Mouse (Mus musculus): ENCODE data around the gene Hrh3.

The Hrh3 gene

DNA sequence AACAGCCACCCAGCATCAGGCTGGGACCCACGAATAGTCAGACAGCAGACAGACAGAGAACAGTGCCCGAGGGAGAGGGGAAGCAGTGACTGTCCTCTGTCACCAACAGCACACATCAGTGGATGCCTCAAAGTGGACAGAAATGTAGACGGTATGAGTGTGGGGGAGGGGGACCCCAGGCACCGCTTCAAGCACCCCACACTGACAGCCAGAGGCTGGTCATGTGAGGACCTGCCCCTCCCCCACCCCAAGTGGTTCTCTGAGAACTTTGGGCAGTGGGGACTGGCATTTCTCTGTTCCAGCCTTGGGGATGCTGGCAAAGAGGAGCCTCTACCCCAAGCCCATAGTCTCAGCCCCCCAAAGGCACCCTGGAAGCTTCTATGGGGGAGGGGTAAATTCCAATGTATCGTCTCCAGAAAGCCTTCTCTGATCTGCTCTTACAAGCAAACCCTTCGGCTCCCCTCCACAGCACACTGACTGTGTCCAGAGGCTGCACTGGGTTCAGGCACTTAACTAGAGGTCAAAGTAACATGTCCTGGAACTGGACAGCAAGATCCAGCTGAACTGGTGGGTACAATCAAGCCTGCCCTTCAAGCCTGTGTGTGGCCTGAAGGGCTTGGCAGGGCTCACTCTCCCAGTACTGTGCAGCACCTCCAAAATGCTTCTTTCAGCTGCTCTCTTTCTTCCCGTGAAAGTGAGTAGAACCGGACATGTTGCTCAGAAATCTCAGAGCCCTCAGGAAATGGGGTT lies 1.3 kb upstream of the Hrh3 start:
- no peak for DNase-seq (ENCODE audit: low spot score)

DNA sequence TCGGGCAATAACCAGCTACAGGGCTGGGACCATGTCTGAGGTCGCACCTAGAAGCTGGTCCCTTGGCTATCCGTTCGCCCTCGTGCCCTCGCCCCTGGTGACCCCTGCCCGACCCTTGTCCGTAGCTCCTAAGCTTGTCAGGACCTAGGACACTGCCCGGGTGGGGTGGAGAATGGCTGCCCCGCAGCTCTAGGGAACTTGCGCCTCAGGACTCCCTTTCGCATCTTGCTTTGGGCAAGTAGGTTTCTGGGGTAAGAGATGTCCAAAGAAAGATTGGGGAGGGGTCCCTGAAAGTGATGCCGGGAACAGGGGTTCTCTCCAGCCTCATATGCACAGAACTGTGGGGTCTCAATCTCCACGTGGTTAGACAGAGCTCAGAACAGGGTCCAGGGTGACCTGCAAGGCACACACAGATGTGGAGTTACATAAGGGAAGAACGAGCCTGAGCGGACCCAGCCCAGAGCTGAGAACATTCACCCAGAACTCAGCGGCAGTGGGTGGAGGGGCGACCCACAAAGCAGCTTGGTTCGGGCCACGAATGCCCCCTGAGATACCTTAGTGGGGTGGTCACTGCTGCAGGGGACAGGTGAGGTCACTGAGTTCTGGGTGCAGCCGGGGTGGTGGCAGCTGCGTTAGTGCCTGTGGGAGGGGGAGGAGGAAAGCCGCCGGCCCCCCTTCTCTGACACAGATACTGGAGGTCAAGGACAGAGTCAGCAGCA lies 530 bp upstream of the Hrh3 start:
- DNase-seq (ENCODE audit: low spot score) = no peak

DNA sequence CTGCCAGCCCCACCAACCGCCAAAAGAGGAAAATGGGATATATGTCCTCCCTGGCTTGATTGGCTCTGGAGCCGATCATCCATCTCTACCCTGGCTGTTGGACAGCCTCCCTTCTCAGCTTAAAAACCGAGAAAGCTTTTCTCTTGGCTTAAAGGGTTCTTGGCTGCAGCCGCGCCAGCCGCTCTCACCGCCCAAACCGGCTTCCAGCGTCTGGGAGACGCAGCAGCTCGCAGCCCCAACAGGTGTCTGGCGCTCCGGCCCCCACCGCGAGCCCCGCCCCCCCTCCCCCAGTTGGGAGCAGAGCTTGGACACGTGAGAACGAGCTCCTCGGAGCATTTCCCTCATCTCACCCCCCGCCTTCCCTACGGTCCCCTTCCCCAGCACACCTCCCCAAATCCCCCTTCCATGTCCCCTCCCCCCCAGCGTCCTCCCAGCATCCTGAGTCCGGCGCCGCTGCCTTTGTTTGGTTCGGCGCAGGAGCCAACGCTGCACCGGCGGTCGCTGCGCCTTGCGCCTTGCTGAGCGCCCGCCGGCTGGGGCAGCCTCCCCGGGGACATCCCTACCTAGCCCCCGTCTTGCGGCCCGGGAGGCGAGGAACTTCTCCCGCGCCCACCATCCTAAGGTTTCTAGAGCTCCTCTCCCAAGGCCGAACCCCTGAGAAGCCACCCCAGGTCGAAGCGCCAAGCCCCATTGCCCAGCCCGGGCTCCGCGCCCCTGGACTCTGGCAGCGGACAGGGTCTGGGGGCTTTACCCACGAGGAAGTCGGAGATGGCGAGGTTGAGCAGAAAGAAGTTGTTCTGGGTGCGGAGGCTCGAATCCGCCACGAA lies 924 bp downstream of the Hrh3 start:
- no peak for DNase-seq (ENCODE audit: low spot score)

DNA sequence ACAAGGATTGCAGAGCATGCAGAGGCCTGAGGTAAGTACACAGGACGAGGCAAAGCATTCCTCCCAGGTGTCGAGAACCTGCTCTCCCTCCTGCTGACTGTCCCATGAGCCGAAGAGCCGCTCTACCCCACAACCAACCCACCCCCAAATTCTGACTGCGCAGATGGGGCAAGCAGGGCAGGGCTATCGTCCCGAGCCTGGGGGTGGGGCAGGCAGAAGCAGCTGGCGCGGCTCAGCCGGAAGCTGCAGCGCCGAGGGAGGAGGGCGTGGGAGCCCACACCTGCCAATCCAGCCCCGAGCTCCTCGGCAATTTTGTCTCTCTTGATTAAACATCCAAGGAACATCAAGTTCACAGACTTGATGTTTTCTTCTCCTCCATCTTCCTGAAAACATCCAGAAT lies 4.8 kb downstream of the Hrh3 start:
- DNase-seq (ENCODE audit: low spot score) = no peak

DNA sequence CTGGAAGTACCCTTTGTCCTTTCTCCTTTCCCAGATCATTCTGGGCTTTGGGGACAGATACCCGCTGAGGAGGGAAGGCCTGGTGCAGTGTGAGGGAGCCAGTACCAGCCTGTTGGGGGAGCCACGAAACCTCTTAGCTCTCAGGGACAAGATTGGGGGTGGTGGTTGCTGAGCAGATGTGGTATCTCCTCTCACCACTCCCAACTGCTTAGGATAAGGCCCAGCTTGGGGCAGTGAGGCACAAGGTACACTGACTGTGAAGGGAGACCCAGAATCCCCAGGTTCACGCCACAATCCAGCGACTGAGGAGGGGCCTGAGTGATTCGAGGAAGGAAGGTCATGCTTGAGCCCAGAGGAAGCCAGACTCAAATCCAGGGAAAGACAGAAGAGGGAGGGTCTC lies 6.1 kb downstream of the Hrh3 start:
- DNase-seq (ENCODE audit: low spot score) = no peak

DNA sequence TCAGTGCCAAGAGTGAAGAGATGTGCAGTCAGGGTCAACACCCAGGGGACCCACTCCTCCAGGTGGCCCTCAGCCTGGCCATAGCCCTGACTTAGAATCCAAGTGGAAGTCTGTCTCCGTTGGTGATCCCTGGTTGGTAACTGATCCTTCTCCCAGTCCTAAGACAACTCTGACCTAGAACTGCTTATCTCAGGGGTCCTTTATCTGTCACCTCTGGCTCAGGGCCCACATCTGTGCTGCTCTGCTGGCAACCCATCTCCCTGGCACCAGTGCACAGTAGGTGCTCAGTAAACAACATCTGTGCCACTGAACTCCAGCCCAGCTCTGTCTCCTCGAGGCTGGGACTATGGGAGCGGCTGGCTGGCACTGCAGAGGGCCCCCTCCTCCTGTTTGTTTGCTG lies 6.7 kb downstream of the Hrh3 start:
- no peak for DNase-seq (ENCODE audit: low spot score)

DNA sequence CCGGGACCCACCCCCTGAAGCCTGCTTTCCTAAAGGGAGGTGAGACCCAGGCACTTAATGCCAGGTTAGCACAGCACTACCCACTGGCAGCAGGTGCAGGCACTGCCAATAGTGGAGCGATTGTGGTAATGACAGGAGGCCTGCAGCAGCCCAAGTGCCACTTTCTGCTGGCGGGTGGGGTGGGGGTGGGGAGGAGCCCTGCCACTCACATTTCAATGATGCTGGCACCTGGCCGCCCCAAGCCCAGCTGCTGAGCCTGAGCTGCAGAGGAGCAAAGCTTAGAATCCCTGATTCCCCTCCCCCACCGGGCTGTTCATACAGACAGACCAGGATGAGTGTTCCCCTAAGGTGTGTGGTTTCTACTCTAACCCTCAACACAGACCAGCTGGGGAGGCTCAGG lies 8.6 kb downstream of the Hrh3 start:
- DNase-seq (ENCODE audit: low spot score) = no peak

DNA sequence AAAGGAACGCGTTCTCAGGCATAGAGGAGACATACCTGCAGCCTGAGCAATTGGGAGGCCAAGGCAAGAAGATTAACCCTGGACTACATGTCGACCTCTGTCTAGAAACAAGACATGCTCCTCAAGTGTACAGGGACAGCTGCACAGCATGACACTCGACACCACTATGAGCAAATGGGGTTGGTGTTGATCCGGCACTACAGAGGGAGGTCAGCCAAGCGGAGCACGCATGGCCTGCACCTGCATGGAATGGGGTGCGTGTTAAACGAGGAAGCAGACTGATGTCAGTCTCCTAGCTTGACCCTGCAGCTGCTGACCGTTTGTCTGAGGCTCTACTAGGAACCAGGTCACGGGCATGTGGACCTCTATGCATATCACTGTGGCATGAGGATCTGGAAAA lies 14.0 kb downstream of the Hrh3 start:
- no peak for DNase-seq (ENCODE audit: low spot score)

DNA sequence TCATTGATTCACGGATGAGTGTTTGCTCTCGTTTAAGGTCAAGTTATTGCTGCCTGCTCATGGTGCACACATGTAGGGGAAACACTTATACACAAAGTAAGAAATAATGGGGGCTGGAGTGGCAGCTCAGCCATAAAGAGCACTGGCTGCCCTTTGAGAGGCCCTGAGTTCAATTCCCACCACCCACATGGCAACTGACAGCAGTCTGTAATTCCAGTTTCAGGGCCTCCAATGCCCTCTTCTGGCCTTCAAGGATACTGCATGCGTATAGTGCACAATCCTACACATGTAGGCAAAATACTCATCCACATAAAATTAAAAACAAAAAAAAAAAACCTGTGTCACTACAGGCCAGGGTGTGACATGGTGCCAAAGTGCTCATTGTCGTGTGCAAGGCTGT lies 16.8 kb downstream of the Hrh3 start:
- no peak for DNase-seq (ENCODE audit: low spot score)

DNA sequence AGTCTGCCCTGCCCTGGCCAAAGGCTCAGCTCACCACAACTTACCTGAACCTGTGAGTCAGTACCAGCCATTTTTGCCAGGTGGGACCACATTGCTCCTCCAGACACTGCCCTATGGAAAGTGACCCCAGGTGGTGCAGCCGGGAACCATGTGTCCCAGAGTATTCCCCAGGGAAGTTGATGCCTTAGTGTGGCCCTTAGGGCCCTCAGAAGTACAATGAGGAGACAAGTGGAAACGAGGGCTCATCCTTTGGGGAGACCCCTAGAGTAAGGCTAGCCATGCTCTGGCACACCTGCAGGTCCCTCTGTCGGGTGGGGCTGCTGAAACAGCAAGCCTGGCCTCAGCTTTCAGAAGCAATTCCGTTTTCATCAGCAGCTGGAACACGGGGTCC lies 17.7 kb downstream of the Hrh3 start:
- no peak for DNase-seq (ENCODE audit: low spot score)

DNA sequence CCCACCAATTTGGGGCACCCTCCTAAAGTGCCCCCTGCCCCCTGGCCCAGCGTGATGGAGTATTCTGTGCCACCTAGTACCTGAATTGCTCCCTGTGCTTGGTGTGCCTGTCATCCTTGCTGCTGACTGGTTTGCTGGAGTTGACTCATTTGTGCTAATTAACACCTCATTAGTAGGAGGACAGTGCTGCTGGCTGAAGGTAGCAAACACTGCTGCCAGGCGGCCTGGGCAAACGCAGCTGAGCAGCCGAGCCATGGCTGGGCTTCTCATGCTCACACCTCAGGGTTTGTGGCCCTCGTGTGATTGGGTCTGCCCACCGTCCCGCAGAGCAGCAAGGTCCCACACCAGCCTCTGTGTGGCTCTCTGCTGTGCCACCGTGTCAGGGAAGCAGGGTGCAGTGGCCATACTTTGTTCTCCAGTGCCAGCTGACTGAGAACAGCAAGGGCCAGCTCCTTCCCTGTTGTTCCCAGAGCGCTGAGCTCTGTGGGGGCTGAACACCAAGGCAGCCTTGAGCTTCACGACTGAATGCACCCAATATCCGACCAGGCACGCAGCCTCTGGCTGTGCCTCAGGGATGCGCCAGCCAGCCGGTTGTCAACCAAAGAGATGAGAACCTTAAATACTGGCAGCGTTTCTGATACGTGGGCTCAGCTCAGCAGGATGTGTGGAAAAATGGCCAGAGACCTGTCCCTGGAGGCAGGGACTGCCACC lies 18.2 kb downstream of the Hrh3 start:
- no peak for DNase-seq (ENCODE audit: low spot score)

DNA sequence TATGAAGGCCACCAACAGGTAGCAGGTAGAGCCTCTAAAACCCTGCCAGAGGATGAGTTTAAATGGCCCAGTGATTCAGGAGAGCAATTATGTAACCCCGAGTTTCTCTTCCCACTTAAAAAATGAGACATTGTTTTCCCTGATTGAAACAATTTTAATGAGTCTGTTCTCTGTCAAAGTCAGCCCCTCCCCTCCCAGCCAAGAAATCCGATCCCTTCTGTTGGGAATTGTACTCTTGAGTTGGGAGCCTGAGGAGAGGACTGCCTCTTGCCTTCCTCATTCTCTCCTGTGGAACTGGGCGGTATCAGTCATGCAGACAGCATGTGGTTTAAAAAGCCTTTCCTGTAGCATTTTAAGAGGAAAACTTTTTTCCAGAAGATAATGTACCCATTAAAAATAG lies 19.7 kb downstream of the Hrh3 start:
- DNase-seq (ENCODE audit: low spot score) = no peak

DNA sequence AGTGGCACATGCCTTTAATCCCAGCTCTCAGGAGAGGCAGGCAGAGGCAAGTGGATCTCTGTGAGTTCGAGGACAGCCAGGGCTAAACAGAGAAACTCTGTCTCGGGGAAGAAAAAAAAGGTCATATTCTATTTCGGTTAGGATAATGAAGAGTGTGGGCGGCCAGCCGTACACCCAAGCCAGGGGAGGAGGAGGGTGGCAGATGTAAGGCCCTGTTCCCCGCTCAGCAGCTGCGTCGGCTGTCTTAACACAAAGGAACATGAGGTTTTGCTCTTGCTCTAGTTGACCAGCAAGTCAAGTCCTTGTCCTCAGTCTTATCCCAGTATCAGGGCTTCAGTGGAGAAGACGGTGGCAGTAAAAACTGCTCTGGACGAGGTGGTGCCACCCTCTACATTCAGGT lies 21.2 kb downstream of the Hrh3 start:
- DNase-seq (ENCODE audit: low spot score) = no peak

DNA sequence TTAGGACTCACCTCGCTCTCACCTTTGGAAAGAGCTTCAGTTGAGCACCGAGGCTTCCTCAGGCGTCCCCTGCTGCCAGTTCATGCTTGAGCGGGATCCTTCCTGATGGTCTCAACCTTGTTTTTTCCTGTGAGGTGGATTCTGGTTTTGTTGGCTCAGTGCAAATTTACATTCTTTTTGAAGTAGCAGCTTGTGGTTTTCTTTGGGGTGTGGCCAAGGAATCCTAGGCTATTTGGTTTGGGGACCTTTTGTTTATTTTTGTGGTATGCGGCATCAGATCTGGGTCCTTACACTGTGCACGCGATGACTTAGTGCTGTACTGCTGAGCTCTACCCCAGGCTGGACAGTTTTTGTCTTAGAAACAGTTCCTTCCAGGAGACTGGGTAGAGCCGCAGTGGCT lies 23.6 kb downstream of the Hrh3 start:
- no peak for DNase-seq (ENCODE audit: low spot score)

DNA sequence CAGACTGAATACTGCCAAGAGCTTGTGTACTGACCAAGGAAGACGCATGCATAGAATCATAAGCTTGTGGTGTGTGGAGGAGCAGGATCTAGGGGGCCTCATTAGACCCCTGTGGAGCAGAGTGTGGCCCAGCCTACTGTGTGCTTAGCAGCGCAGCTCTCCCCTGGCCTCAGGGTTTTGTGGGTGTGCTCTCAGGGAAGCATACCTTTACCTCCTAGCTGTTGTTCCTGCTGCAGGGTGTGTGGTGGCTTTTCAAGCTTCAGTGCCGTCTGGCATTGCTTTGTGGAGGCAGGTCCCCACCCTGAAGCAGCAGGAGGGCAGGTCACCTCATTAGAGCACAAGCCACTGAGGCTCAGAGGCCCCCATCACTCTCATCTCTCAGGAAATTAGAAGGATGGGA lies 26.7 kb downstream of the Hrh3 start:
- DNase-seq (ENCODE audit: low spot score) = no peak

DNA sequence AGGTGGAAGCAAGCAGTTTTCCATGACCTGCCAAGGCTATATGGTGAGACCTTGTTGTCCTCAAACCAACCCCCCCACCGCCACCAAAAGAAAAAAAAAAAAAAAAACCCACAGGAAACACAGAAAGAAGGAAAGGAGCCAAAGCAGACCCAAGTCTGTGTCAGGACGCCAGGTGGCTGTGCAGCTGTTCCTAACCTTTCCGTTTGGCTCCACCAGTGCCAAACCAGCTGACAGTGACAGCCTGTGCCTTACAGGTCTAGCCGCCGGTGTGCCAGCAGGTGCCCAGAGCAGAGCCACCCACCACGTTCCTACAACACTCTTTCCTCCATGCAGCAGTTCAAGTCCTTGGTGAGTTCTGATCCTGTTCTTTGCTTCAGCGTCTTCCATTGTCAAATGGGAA lies 31.4 kb downstream of the Hrh3 start:
- no peak for DNase-seq (ENCODE audit: low spot score)

DNA sequence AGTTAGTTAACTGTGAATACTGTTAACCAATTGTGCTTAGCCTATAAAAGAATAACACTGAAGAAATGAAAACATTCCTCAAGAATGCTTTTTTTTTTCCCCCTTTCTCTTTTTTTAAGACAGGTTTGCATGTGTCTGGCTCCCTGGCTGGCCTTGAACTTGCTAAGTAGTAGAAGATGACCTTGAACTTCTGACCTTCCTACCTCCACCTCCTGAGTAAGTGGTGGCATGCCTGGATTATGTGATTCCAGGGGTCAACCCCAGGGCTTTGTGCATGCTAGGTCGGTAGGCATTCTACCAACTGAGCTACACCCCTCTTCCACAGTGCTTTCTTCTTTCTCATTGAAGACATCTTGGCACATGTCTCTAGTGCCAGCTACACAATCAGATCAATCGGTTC lies 32.6 kb downstream of the Hrh3 start:
- DNase-seq (ENCODE audit: low spot score) = no peak

DNA sequence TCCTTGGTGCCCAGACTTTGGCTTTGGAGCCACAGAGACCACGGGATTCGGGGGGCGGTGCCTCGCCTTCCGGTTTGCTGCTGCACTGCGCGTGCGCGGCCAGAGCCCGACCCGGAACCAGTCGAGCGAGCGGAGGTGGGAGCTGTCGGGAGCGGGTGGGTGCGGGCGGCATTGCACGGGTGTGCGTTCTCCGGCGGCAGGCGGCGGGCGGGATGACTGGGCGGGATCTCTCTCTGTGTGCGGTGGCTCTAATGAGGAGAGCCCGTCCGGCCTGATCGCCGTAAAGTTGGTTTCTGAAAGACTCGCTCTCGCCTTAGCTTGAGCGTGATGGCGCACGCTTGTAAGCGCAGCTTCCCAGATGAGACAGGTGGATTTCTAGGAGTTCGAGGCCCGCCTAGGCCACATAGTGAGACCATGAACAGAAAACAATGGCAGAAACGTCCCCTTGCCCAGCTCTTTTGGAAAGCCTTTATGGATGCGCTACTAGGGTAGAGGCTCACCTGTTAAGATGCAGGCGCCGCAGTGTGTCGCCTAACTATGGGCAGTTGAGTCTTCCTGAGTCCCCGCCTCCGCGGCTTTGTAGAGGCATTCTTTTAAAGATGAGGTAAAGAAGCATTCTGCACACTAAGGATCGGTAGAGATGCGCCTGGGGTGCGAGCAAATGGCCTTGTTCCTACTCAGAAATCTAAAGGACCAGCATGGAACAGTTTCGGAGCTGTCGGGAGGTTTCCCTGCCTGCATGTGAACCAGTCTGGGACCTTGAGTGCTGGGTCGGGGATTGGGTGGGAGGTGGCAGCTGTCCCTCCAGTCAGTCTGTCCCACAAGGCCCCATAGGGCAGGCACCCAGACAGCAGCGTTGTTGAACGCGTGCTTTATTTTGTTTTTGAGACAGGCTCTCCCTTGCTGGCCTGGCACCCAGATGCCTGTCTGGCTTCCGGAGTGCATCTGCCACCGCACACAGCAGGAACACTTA lies 33.5 kb downstream of the Hrh3 start, which contains the start of gene Mtg2:
Mtg2 (plus strand) TSS at position 108 of the 973 bp plus-strand sequence.
- peak; percentile 95 for DNase-seq (ENCODE audit: low spot score)

DNA sequence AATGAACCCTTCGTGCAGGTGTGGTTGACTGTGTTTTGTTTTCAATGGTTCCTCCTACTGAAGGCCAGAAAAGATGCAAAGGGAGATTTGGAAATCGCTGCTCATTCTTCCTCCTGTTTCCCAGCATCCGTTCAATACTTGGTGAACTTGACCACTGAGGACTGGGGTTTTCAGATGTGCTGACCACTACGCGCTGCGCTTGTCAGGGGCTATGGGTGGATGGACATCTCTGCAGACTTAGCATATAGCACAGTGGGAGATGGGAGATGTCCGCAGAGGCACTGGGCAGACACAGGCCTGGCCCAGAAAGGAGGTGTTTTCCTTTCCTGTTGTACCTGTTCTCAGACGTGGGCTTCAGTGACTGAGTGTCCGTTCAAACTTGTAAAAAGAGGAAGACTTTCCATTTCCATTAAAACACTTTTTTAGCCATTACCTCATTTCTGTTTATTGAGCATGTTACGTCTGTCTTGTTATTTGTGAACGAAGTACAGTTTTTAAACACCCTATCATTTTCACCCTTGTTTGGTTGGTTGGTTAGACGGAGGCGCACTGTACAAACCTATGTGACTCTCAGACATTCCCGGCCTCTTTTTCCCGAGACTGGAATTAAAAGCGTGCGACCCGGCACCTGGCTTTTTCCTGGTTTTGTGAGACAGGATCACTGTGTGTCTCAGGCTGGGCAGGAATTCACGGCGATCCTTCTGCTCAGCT lies 34.4 kb downstream of the Hrh3 start:
- no peak for DNase-seq (ENCODE audit: low spot score)

DNA sequence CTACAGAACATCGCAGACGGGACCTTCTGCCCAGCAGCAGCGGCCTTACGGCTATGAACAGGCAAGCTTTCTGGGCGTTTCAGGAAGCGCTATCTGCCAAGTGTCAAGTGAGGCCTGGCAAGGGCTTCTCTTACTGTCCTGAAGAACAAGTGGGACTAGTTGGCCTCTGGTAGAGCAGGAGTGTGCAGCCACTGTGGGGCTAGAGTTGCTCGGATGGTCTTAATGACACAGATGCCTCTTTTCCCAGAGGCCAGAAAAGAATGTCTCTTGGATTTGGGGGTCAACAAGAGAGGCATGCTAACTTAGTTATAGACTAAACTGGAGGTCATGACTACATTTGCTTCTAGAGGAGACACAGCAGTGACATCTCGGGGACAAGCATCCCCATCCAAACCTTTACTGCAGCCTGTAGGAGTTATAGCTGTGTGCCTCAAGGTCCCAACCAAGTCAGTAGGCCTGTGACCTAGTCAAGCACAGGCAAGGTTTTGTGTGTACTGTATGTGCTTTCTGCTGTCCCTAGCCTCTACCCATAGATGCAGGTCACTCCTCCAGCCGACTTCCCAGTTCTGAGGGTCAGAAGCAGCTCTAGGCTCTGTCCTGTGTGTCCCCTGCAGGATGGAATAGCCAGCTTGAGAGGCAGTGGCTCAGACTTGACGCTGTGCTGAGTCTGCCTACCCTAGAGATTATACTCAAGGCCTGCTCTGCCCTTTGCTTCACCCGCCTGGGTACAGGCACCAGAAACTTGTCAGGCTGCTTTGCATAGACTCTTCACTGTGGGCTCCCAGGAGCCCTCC lies 40.8 kb downstream of the Hrh3 start:
- DNase-seq (ENCODE audit: low spot score) = no peak

Measured in urinary bladder, postnatal 25 days (tissue).